Mouse (Mus musculus) lung, embryonic 15.5 days (tissue): ENCODE measurements around the gene Ccdc33. TPM values are rescaled to one million over a fixed set of nuclear protein-coding genes. Genes with fewer than 3 reads are reported as not detected.

Experiments used
- ATAC-seq: fragments of 200-750 bp; cut with Nextera tagmentation; 2 replicates; pipeline ENCODE4 v1.8.0; 2017; ENCODE audit warnings: moderate number of reproducible peaks, borderline replicate concordance; ENCODE audit not compliant: low FRiP score, low TSS enrichment; ENCODE audit errors: extremely low read depth
- H3K27ac ChIP-seq: fragments of 300-500 bp; sonication (generic); 2 replicates; pipeline ENCODE4 v1.5.1; 2015; ENCODE audit warnings: moderate library complexity, mild to moderate bottlenecking, inconsistent platforms
- H3K27me3 ChIP-seq: fragments of 300-500 bp; sonication (generic); 2 replicates; pipeline ENCODE4 v1.6.1; 2015; ENCODE audit warnings: inconsistent platforms
- H3K36me3 ChIP-seq: fragments of 300-500 bp; sonication (generic); 2 replicates; pipeline ENCODE4 v1.6.1; 2015; ENCODE audit warnings: inconsistent platforms
- H3K4me1 ChIP-seq: fragments of 300-500 bp; sonication (generic); 2 replicates; pipeline ENCODE4 v1.6.1; 2015; ENCODE audit warnings: inconsistent platforms
- H3K4me2 ChIP-seq: fragments of 300-500 bp; sonication (generic); 2 replicates; pipeline ENCODE4 v1.6.1; 2015; ENCODE audit warnings: inconsistent platforms, mild to moderate bottlenecking, moderate library complexity
- H3K4me3 ChIP-seq: fragments of 300-500 bp; sonication (generic); 2 replicates; pipeline ENCODE4 v1.5.1; 2015; ENCODE audit warnings: mild to moderate bottlenecking, inconsistent platforms
- H3K9ac ChIP-seq: fragments of 300-500 bp; sonication (generic); 2 replicates; pipeline ENCODE4 v1.6.1; 2015; ENCODE audit warnings: inconsistent platforms
- H3K9me3 ChIP-seq: fragments of 300-500 bp; sonication (generic); 2 replicates; pipeline ENCODE4 v1.6.1; 2016; ENCODE audit warnings: inconsistent platforms
- WGBS: fragments of 180-500 bp; shearing (Covaris S2); methylation state at CpG from one replicate; pipeline ENCODE4 v1.1.7; 2015; 5-methylcytosine and 5-hydroxymethylcytosine counted together
- polyA plus RNA-seq: library from polyadenylated mRNA; unstranded; fragments of >200 nt; fragmentation: Nextera tagmentation; extraction: Ambion mirVana; gene quantifications from 2 replicates; pipeline ENCODE4 v1.2.1, GENCODE M21; 2015

Gene Ccdc33
- polyA plus RNA-seq, 1 experiment from 2014 or later: 0.16 TPM

GRCm38 (mm10) chr9:58038500-58039168 is 80.0 kb downstream of the Ccdc33 start:
- Histone ChIP-seq H3K9ac (no peak overlapping the region), H3K9me3 (no peaks in the 10 kb centered on the region), H3K27me3 (peaks cover 23% of the 10 kb centered on the region), H3K4me2 (no peak overlapping the region), H3K4me3 (no peak overlapping the region), H3K4me1 (no peaks in the 10 kb centered on the region), H3K36me3 (no peaks in the 10 kb centered on the region), H3K27ac (no peak overlapping the region)
- ATAC-seq: peak; percentile 62
- WGBS: 31% methylated on average over 19 of the region's 19 CpGs

DNA sequence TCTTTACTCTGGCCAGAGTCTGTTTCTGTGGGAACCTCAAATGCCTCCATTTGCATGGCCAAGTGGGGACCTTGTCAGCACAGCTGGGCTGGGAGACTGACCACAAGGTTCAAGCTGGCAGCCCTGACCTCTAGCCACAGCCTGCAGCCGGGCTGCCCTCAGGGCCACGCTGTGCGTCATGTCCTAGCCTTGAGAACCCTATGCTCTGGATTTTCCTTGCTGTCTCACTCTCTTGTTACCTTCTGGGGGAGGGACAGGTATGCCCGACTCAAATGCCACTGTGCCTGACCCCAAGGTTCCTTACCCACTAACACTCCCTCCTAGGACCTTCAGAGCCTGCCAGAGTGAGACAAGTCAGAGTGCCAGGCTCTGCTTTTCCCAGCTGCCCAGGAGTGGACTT is 81.7 kb downstream of the Ccdc33 start:
- WGBS: 70% methylated on average over 4 of the region's 4 CpGs
- no peak for ATAC-seq
- H3K36me3 ChIP-seq: no peaks in the 10 kb centered on the region
- no peaks in the 10 kb centered on the region for H3K9me3 ChIP-seq
- no peak overlapping the region for H3K27ac ChIP-seq
- no peak overlapping the region for H3K4me2 ChIP-seq
- H3K27me3 ChIP-seq: peaks cover 26% of the 10 kb centered on the region
- H3K4me3 ChIP-seq: no peak overlapping the region
- no peak overlapping the region for H3K9ac ChIP-seq
- no peaks in the 10 kb centered on the region for H3K4me1 ChIP-seq

DNA sequence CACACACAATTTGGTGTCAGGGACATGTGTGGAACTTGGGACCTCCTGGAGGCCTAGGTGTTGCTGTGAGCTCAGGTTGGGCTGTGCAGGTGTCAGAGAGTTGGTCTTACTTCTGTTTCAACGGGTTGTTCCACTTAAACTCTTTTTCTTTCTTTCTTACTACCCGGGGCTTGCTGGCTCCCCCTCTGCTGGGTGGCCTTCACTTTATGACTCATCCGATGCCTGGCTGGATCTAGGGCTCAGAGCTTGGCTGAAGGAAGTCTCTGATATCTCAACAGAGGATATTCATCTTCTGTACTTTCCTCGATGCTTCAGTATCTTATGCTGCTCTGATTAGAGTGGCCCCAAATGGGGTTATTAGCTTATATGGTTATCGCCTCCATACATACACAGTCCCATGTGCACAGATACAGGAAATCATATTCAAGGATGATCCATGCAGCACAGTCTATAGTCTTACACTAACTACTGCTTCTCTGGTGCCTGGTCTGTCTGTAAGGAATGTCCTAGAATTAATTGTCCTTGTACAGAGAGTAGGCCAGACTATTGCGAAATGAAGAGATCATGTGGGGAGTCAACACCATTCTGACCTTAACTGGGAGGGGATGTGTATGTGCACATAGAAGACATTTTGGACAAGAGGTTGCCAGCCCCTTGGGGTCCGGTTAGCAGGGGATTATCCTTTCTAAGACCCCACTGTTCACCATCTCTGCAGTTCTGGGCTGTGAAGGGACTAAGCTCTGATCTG is 82.5 kb downstream of the Ccdc33 start:
- H3K4me1 ChIP-seq: no peaks in the 10 kb centered on the region
- no peaks in the 10 kb centered on the region for H3K36me3 ChIP-seq
- peaks cover 26% of the 10 kb centered on the region for H3K27me3 ChIP-seq
- 49% methylated on average over 7 of the region's 7 CpGs for WGBS
- no peak overlapping the region for H3K27ac ChIP-seq
- no peak overlapping the region for H3K4me2 ChIP-seq
- H3K9ac ChIP-seq: no peak overlapping the region
- no peaks in the 10 kb centered on the region for H3K9me3 ChIP-seq
- no peak overlapping the region for H3K4me3 ChIP-seq
- no peak for ATAC-seq

- peaks cover 26% of the 10 kb centered on the region for H3K27me3 ChIP-seq
These were observed 83.1 kb downstream of the Ccdc33 start for GRCm38 (mm10) chr9:58035519-58035918.

DNA sequence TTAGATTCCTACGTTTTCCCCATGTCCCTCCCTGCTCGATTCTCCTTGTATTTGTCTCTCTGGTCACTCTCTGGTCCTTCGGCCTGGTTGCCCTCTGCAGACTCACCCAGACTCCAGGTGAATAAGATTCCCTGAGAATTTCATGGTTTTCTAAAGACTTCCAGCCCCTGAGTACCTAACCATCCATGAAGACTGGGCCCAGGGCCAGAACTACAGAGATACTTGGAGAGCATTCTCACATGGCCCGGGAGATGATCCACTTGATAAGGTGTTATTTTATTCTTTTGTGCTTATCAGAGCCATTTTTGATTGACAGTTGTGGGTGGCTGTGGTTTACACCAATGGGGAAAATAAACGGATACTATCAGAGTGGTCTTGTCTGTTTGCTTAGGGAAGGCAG is 86.7 kb downstream of the Ccdc33 start:
- no peaks in the 10 kb centered on the region for H3K9me3 ChIP-seq
- H3K36me3 ChIP-seq: no peaks in the 10 kb centered on the region
- H3K4me2 ChIP-seq: no peak overlapping the region
- no peaks in the 10 kb centered on the region for H3K4me1 ChIP-seq
- H3K27me3 ChIP-seq: peaks cover 13% of the 10 kb centered on the region; the same call in 1 of the 2 replicates
- 57% methylated on average over 5 of the region's 5 CpGs for WGBS
- no peak overlapping the region for H3K9ac ChIP-seq
- no peak overlapping the region for H3K4me3 ChIP-seq
- no peak overlapping the region for H3K27ac ChIP-seq
- ATAC-seq: no peak

More at GRCm38 (mm10) chr9:58035519-58035918, 83.1 kb downstream of the Ccdc33 start:
- Histone ChIP-seq H3K4me2 (no peak overlapping the region), H3K9me3 (no peaks in the 10 kb centered on the region), H3K36me3 (no peaks in the 10 kb centered on the region), H3K27ac (no peak overlapping the region), H3K4me3 (no peak overlapping the region), H3K9ac (no peak overlapping the region), H3K4me1 (no peaks in the 10 kb centered on the region)
- 64% methylated on average over 2 of the region's 2 CpGs for WGBS
- ATAC-seq: no peak

DNA sequence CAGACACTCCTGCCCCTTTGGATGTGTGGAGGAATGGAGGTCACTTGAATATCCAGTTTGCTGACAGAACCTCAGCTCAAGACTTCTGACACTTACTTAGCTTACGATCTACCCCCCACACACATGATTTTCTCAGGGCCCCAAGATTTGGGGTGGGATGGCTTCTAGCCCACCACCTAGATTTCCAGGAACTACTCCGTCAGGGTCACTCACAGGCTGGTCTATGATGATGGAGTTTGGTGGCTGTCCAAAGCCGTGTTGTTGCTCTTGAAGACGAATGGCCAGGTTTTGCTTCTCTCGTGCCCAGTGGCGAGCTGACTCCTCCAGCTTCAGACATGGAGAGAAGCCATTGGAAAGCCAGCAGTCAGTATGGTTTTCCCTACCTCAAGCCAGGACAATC is 89.0 kb downstream of the Ccdc33 start:
- Histone ChIP-seq H3K4me1 (no peaks in the 10 kb centered on the region), H3K27ac (no peak overlapping the region), H3K4me2 (no peak overlapping the region), H3K9ac (no peak overlapping the region), H3K4me3 (no peak overlapping the region), H3K9me3 (no peaks in the 10 kb centered on the region), H3K36me3 (no peaks in the 10 kb centered on the region), H3K27me3 (0 out of 2 replicates have a peak, but pooled peaks cover 6% of the 10 kb centered on the region)
- WGBS: 70% methylated on average over 6 of the region's 6 CpGs
- ATAC-seq: no peak

DNA sequence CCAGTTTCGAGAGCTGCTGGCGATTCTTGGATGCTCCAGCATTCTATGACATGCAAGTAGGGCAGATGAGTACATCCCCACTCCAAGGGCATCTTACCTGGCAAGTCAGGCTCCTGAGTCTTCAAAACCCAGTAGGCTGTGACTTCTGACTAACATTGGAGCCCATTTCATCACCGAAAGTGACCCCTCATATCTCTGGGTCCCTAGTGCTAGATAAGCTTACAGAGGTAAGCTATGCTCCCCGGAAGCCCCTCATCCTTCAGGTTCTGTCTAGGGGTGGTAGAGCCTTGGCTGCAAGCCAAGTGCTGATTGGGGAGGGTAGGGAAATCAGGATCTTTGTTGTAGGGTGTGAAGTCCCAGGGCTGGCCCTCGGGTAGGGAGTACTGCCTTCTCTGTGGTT is 89.8 kb downstream of the Ccdc33 start:
- 52% methylated on average over 5 of the region's 5 CpGs for WGBS
- Histone ChIP-seq H3K4me2 (no peak overlapping the region), H3K9me3 (no peaks in the 10 kb centered on the region), H3K27me3 (0 out of 2 replicates have a peak, but pooled peaks cover 6% of the 10 kb centered on the region), H3K4me1 (no peaks in the 10 kb centered on the region), H3K9ac (no peak overlapping the region), H3K4me3 (no peak overlapping the region), H3K36me3 (no peaks in the 10 kb centered on the region), H3K27ac (no peak overlapping the region)
- ATAC-seq: no peak

- WGBS: 41% methylated on average over 2 of the region's 2 CpGs
- ATAC-seq: no peak
- no peak overlapping the region for H3K4me2 ChIP-seq
These were observed 91.0 kb downstream of the Ccdc33 start for GRCm38 (mm10) chr9:58027426-58028180.

GRCm38 (mm10) chr9:58025995-58026394 is 92.6 kb downstream of the Ccdc33 start:
- Histone ChIP-seq H3K4me2 (no peak overlapping the region), H3K9ac (no peak overlapping the region), H3K4me3 (no peak overlapping the region), H3K27me3 (0 out of 2 replicates have a peak, but pooled peaks cover 3% of the 10 kb centered on the region), H3K36me3 (no peaks in the 10 kb centered on the region), H3K9me3 (no peaks in the 10 kb centered on the region), H3K27ac (no peak overlapping the region), H3K4me1 (no peaks in the 10 kb centered on the region)
- no peak for ATAC-seq
- 77% methylated on average over 9 of the region's 9 CpGs for WGBS

More at GRCm38 (mm10) chr9:58027426-58028180, 91.0 kb downstream of the Ccdc33 start:
- no peaks in the 10 kb centered on the region for H3K9me3 ChIP-seq
- no peak overlapping the region for H3K9ac ChIP-seq
- 0 out of 2 replicates have a peak, but pooled peaks cover 3% of the 10 kb centered on the region for H3K27me3 ChIP-seq
- H3K27ac ChIP-seq: no peak overlapping the region
- H3K4me3 ChIP-seq: no peak overlapping the region
- H3K4me1 ChIP-seq: no peaks in the 10 kb centered on the region
- no peaks in the 10 kb centered on the region for H3K36me3 ChIP-seq

GRCm38 (mm10) chr9:58018385-58018784 is 100.2 kb downstream of the Ccdc33 start:
- Histone ChIP-seq H3K4me2 (no peak overlapping the region), H3K9ac (no peak overlapping the region), H3K27me3 (no peaks in the 10 kb centered on the region), H3K36me3 (no peaks in the 10 kb centered on the region), H3K4me1 (no peaks in the 10 kb centered on the region), H3K27ac (no peak overlapping the region), H3K9me3 (no peaks in the 10 kb centered on the region), H3K4me3 (no peak overlapping the region)
- ATAC-seq: no peak
- WGBS: 83% methylated on average over 5 of the region's 5 CpGs

DNA sequence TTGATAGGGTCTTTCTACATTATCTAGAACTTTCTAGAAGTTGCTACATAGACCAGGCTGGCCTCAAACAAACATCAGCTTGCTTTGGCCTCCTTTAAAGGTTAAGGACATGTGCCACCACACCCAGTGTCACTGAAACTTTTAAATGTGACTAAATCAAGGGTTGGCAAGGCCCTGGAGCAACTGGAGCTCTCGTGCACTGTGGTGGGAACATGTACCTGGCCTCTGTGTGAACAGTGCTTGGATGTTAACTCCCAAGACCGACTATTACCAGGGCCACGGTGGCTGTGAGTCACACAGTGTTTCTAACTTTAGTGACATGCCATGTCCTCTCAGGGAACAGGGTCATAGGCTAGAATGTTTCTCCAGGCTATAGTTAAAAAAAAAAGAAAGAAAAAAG is 101.7 kb downstream of the Ccdc33 start:
- H3K27me3 ChIP-seq: no peaks in the 10 kb centered on the region
- H3K4me1 ChIP-seq: no peaks in the 10 kb centered on the region
- no peak for ATAC-seq
- H3K4me2 ChIP-seq: no peak overlapping the region
- H3K9ac ChIP-seq: no peak overlapping the region
- H3K36me3 ChIP-seq: no peaks in the 10 kb centered on the region
- WGBS: 67% methylated on average over 3 of the region's 3 CpGs
- H3K4me3 ChIP-seq: no peak overlapping the region
- no peaks in the 10 kb centered on the region for H3K9me3 ChIP-seq
- no peak overlapping the region for H3K27ac ChIP-seq

GRCm38 (mm10) chr9:58015856-58016255 is 102.8 kb downstream of the Ccdc33 start:
- Histone ChIP-seq H3K4me3 (no peak overlapping the region), H3K4me2 (no peak overlapping the region), H3K27me3 (no peaks in the 10 kb centered on the region), H3K9ac (no peak overlapping the region), H3K36me3 (no peaks in the 10 kb centered on the region), H3K4me1 (peaks cover 6% of the 10 kb centered on the region), H3K9me3 (no peaks in the 10 kb centered on the region), H3K27ac (no peak overlapping the region)
- WGBS: 71% methylated on average over 6 of the region's 6 CpGs
- no peak for ATAC-seq
